Mouse (Mus musculus) skeletal muscle tissue, adult 2 months (tissue): ENCODE data around the gene Ttyh2.
A peak's percentile ranks its signal among the peaks of the same experiment; 100 is the strongest.

Source experiments
- DNase-seq: peaks from one replicate; pipeline ENCODE4 v3.0.0-alpha.2; 2012; ENCODE audit warnings: low read depth, low spot score

Gene Ttyh2

GRCm38 (mm10) chr11:114675341-114675825 is at the start of gene Ttyh2:
Gene Ttyh2, plus strand, starts transcription at chr11:114675431.
- peak; percentile 78 for DNase-seq

- DNase-seq, result no peak
Observed at GRCm38 (mm10) chr11:114626071-114626690, 49.0 kb upstream of the Ttyh2 start.

GRCm38 (mm10) chr11:114627036-114627435 is 48.2 kb upstream of the Ttyh2 start:
- no peak for DNase-seq

GRCm38 (mm10) chr11:114628032-114628431 is 47.2 kb upstream of the Ttyh2 start:
- DNase-seq, result no peak

GRCm38 (mm10) chr11:114630044-114630443 is 45.2 kb upstream of the Ttyh2 start:
- no peak for DNase-seq

GRCm38 (mm10) chr11:114632266-114632665 is 43.0 kb upstream of the Ttyh2 start:
- DNase-seq, result no peak

GRCm38 (mm10) chr11:114636292-114636691 is 38.9 kb upstream of the Ttyh2 start:
- peak; percentile 59 for DNase-seq

- no peak for DNase-seq
Observed at GRCm38 (mm10) chr11:114636727-114637505, 38.3 kb upstream of the Ttyh2 start.

GRCm38 (mm10) chr11:114638647-114639290 is 36.5 kb upstream of the Ttyh2 start:
- DNase-seq, result no peak

- DNase-seq, result no peak
Observed at GRCm38 (mm10) chr11:114639681-114640103, 35.5 kb upstream of the Ttyh2 start.

- DNase-seq, result no peak
Observed at GRCm38 (mm10) chr11:114640658-114641057, 34.6 kb upstream of the Ttyh2 start.

GRCm38 (mm10) chr11:114641136-114641535 is 34.1 kb upstream of the Ttyh2 start:
- DNase-seq, result no peak

GRCm38 (mm10) chr11:114642184-114642583 is 33.0 kb upstream of the Ttyh2 start:
- no peak for DNase-seq

GRCm38 (mm10) chr11:114642926-114643325 is 32.3 kb upstream of the Ttyh2 start:
- no peak for DNase-seq

- DNase-seq, result no peak
Observed at GRCm38 (mm10) chr11:114644122-114644521, 31.1 kb upstream of the Ttyh2 start.

- DNase-seq, result no peak
Observed at GRCm38 (mm10) chr11:114649510-114649909, 25.7 kb upstream of the Ttyh2 start.

GRCm38 (mm10) chr11:114652531-114652930 is 22.7 kb upstream of the Ttyh2 start:
- DNase-seq, result no peak

GRCm38 (mm10) chr11:114653664-114654063 is 21.6 kb upstream of the Ttyh2 start:
- no peak for DNase-seq

GRCm38 (mm10) chr11:114654552-114654951 is 20.7 kb upstream of the Ttyh2 start:
- DNase-seq, result peak; percentile 86

GRCm38 (mm10) chr11:114655350-114656008 is 19.8 kb upstream of the Ttyh2 start:
- peak; percentile 75 for DNase-seq

- no peak for DNase-seq
Observed at GRCm38 (mm10) chr11:114656994-114657644, 18.1 kb upstream of the Ttyh2 start.
